Mouse (Mus musculus) retina, postnatal 1 day (tissue): ENCODE measurements at regions not wholly inside any gene's neighbourhood (a gene's known extent, or its start where the extent isn't known, plus 50 kb on each side); places are given as distances from the start of the nearest gene placed in this dataset.

ENCODE experiments used
- DNase-seq: peaks from one replicate; pipeline ENCODE4 v3.0.0-alpha.2; 2012

DNA sequence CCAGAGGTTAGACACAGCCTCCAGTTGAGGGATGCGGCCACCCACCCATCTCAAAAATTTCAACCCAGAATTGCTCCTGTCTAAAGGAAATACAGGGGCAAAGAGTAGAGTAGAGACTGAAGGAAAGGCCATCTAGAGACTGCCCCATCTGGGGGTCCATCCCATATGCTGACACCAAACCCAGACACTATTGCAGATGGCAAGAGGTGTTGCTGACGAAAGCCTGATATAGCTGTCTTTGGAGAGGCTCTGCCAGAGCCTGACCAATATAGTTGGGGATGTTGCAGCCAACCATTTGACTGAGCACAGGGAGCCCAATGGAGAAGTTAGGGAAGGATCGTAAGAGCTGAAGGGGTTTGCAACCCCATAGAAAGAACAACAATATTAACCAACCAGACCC lies 141.6 kb upstream of the Reg3b start:
- no peak for DNase-seq

- DNase-seq, result no peak
Measured at GRCm38 (mm10) chr6:78244404-78244803, 126.1 kb upstream of the Reg3b start.

GRCm38 (mm10) chr6:78245010-78245409 lies 125.4 kb upstream of the Reg3b start:
- no peak for DNase-seq

DNA sequence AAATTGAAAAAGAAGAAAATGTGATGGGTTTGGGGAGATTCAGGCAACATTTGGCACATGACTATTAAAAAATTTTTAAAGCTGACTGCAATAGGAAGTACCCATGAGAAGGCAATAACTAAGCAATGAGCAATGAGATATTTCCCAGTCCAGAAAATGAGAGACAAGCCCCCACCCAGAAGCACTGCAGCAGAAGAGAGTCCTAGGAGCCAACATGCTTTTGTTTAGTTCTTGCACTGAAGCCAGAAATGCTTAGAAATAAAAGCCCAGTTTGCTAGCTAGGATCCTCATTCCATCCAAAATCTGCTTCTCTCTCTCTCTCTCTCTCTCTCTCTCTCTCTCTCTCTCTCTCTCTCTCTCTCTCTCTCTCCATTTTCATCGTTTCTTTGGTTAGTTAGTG lies 120.4 kb upstream of the Reg3b start:
- no peak for DNase-seq

GRCm38 (mm10) chr6:78250541-78250940 lies 119.9 kb upstream of the Reg3b start:
- no peak for DNase-seq

DNA sequence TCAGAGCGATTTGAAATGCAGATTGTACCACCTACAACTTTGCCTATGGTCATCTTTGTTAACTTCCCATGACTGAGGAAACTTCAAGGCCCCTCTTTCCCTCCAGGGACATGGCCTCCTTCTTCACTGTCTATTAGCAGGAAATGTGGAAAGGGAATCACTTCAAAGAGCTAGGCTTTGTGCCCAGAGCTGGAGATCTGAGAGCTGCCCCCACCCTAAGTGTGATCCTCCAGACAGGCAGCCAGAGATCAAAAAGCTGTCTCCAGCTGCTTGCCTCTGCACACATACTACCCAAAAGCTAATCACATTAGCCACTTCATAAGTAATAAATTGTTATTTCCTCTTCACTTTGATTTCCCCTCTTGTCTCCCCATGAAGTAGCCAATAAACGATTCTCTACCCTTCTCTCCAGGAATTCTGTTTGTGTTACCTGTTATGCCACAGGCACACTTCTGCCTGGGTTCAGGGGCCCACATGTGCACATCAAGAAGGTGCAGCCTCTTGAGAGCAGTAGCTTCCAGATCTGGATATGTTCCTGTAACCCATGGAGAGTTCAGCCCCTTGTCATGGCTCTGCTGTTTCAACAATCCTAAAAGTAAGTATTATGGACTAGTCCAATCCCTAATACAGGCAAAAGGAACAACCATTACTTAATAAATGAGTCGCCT lies 98.4 kb upstream of the Reg3b start:
- DNase-seq, result no peak

- peak; percentile 15 for DNase-seq
Measured at GRCm38 (mm10) chr6:78277993-78278715, 92.3 kb upstream of the Reg3b start.

DNA sequence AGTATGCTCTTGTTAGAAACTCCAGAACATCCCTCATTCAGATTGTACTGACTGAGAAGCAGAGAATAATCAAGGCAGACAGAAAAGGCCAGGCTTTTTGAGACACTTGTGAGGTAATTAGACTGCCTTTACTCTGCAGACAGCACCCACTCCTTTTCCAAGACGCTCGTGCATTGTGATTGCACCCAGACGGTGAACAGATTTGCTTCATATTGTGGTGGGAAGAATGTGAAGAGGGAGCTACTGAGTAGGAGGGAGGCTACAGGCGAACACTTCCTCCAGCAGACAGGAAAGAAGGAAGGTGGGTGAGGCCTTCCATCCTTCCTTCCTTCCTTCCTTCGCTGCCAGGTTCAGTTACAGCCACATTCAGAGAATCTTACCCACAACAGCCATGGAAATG lies 89.9 kb upstream of the Reg3b start:
- DNase-seq, result no peak

DNA sequence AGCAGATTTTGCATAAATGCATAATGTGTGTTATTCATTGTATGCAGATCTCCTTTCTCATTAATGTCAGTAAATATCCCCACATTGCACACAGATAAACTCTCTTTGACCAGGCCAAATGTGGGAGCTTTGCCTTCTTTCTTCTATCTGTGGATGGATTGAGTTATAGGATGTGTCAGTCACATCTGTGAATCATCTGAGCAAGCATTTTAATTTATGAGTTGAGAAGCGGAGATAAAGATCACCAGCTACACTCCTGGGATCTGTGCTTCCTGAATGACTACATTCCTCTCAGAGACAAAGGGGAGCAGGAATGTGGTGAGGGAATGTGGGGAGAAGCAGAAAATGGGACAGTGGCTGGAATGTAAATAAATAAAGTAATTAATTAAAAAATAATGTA lies 75.8 kb upstream of the Reg3b start:
- no peak for DNase-seq

GRCm38 (mm10) chr6:78303187-78303740 lies 67.2 kb upstream of the Reg3b start:
- DNase-seq, result no peak
